Mouse (Mus musculus) liver, embryonic 14.5 days (tissue): ENCODE data around the gene Klhl2. TPM values are rescaled to one million over a fixed set of nuclear protein-coding genes. Genes with fewer than 3 reads are reported as not detected.

Experiments used
- ATAC-seq: fragments of 200-750 bp; cut with Nextera tagmentation; 2 replicates; pipeline ENCODE4 v1.8.0; 2017; ENCODE audit warnings: moderate number of reproducible peaks, mild to moderate bottlenecking, moderate library complexity; ENCODE audit not compliant: insufficient read depth
- DNase-seq, 3 experiments: peaks; one replicate each; pipeline ENCODE4 v3.0.0-alpha.2; 2012 to 2013; ENCODE audit warnings: low read depth in 3 of 3, low spot score in 3 of 3
- H3K27ac ChIP-seq: fragments of 300-500 bp; sonication (generic); 2 replicates; pipeline ENCODE4 v1.5.1; 2014; ENCODE audit warnings: moderate library complexity, mild to moderate bottlenecking, control low read depth, inconsistent platforms
- H3K27me3 ChIP-seq: fragments of 300-500 bp; sonication (generic); 2 replicates; pipeline ENCODE4 v1.6.1; 2014; ENCODE audit warnings: mild to moderate bottlenecking, low read length, moderate library complexity; ENCODE audit not compliant: control insufficient read depth, insufficient read depth
- H3K36me3 ChIP-seq: fragments of 300-500 bp; sonication (generic); replicated peaks from 2 replicates; pipeline ENCODE4 v1.6.1; 2014; ENCODE audit warnings: low read depth; ENCODE audit not compliant: control insufficient read depth, insufficient read depth
- H3K4me1 ChIP-seq, 2 experiments: fragments of 200-500 bp in 1 of 2; fragments of 300-500 bp in 1 of 2; sonication (generic) in 1 of 2; replicated peaks; 2 replicates each; pipeline ENCODE4 v1.6.1; 2012 to 2014; ENCODE audit warnings: antibody characterized with exemption in 1 of 2, inconsistent platforms in 1 of 2, low read length in 1 of 2; ENCODE audit not compliant: control insufficient read depth in 2 of 2, insufficient read depth in 2 of 2
- H3K4me2 ChIP-seq: fragments of 300-500 bp; sonication (generic); 2 replicates; pipeline ENCODE4 v1.6.1; 2014; ENCODE audit warnings: low read depth, mild to moderate bottlenecking, control low read depth, moderate library complexity
- H3K4me3 ChIP-seq, 2 experiments: fragments of 200-500 bp in 1 of 2; fragments of 300-500 bp in 1 of 2; sonication (generic) in 1 of 2; 2 replicates each; pipeline ENCODE4 v1.5.1; 2012 to 2014; ENCODE audit warnings: low read depth in 2 of 2, low read length in 2 of 2, mild to moderate bottlenecking in 2 of 2, control low read depth in 1 of 2, inconsistent platforms in 1 of 2, moderate library complexity in 1 of 2; ENCODE audit not compliant: insufficient read depth in 1 of 2
- H3K9ac ChIP-seq: fragments of 300-500 bp; sonication (generic); replicated peaks from 2 replicates; pipeline ENCODE4 v1.6.1; 2014; ENCODE audit warnings: mild to moderate bottlenecking, control low read depth, moderate library complexity
- H3K9me3 ChIP-seq: fragments of 300-500 bp; sonication (generic); 2 replicates; pipeline ENCODE4 v1.6.1; 2016; ENCODE audit warnings: low read length, mixed read lengths; ENCODE audit not compliant: control insufficient read depth
- CTCF ChIP-seq: IDR thresholded peaks from 2 replicates; pipeline ENCODE4 v1.5.1; 2016; ENCODE audit warnings: antibody characterized with exemption, low read depth, control low read depth
- EP300 ChIP-seq: IDR thresholded peaks from 2 replicates; pipeline ENCODE4 v1.6.1; 2016; ENCODE audit warnings: antibody characterized with exemption, low read depth
- WGBS: fragments of 180-500 bp; shearing (Covaris S2); extraction: QIAGEN DNeasy Blood & Tissue Kit; methylation state at CpG from one replicate; pipeline ENCODE4 v1.1.7; 2014; ENCODE audit not compliant: insufficient replicate concordance; 5-methylcytosine and 5-hydroxymethylcytosine counted together
- polyA plus RNA-seq, 2 experiments: library from polyadenylated mRNA; depleted of rRNA in 1 of 2; stranded (reverse) in 1 of 2; unstranded in 1 of 2; fragments of >200 nt; fragmentation: Nextera tagmentation in 1 of 2; extraction: Ambion mirVana in 1 of 2; gene quantifications; 2 replicates each; pipeline versions ENCODE4 v1.2.1 to v1.2.3; 2012 to 2014

The Klhl2 gene
- polyA plus RNA-seq, 2 experiments: 2.7 to 3.4 TPM

- TF ChIP-seq EP300: no peak
- no peak for TF ChIP-seq CTCF
- H3K36me3 ChIP-seq: no peaks in the 10 kb centered on the region
- ATAC-seq (no peak), DNase-seq (no peak)
- no peaks in the 10 kb centered on the region for H3K4me1 ChIP-seq
- 53% methylated on average over 4 of the region's 4 CpGs for WGBS
- H3K4me3 ChIP-seq: no peak overlapping the region
- no peak overlapping the region for H3K27ac ChIP-seq
- no peaks in the 10 kb centered on the region for H3K27me3 ChIP-seq
- H3K4me2 ChIP-seq: no peak overlapping the region
- no peak overlapping the region for H3K9ac ChIP-seq
- no peaks in the 10 kb centered on the region for H3K9me3 ChIP-seq
Measured at GRCm38 (mm10) chr8:64804971-64805370, 44.8 kb downstream of the Klhl2 start.

GRCm38 (mm10) chr8:64799306-64799705 lies 50.5 kb downstream of the Klhl2 start:
- Histone ChIP-seq H3K4me2 (no peak overlapping the region), H3K9ac (no peak overlapping the region), H3K4me3 (no peak overlapping the region), H3K27me3 (no peaks in the 10 kb centered on the region), H3K9me3 (no peaks in the 10 kb centered on the region), H3K36me3 (no peaks in the 10 kb centered on the region), H3K27ac (no peak overlapping the region), H3K4me1 (peaks cover 0 to 5% of the 10 kb centered on the region in 2 experiments; a peak in 1 of 4 replicates)
- 68% methylated on average over 8 of the region's 8 CpGs for WGBS
- ATAC-seq (no peak), DNase-seq (no peak)
- no peak for TF ChIP-seq EP300
- TF ChIP-seq CTCF: no peak

GRCm38 (mm10) chr8:64798503-64798902 lies 51.3 kb downstream of the Klhl2 start:
- H3K9me3 ChIP-seq: no peaks in the 10 kb centered on the region
- H3K27ac ChIP-seq: no peak overlapping the region
- 55% methylated on average over 3 of the region's 3 CpGs for WGBS
- no peak for TF ChIP-seq CTCF
- no peak for TF ChIP-seq EP300
- H3K27me3 ChIP-seq: no peaks in the 10 kb centered on the region
- no peak overlapping the region for H3K9ac ChIP-seq
- H3K36me3 ChIP-seq: no peaks in the 10 kb centered on the region
- H3K4me2 ChIP-seq: no peak overlapping the region
- ATAC-seq (no peak), DNase-seq (no peak)
- H3K4me3 ChIP-seq: no peak overlapping the region
- H3K4me1 ChIP-seq: peaks cover 0 to 5% of the 10 kb centered on the region in 2 experiments; a peak in 1 of 4 replicates

GRCm38 (mm10) chr8:64797751-64798150 lies 52.1 kb downstream of the Klhl2 start:
- Histone ChIP-seq H3K9ac (no peak overlapping the region), H3K9me3 (no peaks in the 10 kb centered on the region), H3K27me3 (no peaks in the 10 kb centered on the region), H3K36me3 (no peaks in the 10 kb centered on the region), H3K4me3 (no peak overlapping the region), H3K4me1 (peaks cover 0 to 5% of the 10 kb centered on the region in 2 experiments; a peak in 1 of 4 replicates), H3K4me2 (no peak overlapping the region), H3K27ac (no peak overlapping the region)
- no peak for DNase-seq
- 83% methylated on average over 10 of the region's 10 CpGs for whole genome bisulfite sequencing
- no peak for ATAC-seq
- no peak for TF ChIP-seq EP300
- no peak for TF ChIP-seq CTCF

GRCm38 (mm10) chr8:64791250-64791881 lies 58.5 kb downstream of the Klhl2 start:
- Histone ChIP-seq H3K9me3 (no peaks in the 10 kb centered on the region), H3K4me1 (peaks cover 0 to 16% of the 10 kb centered on the region in 2 experiments; a peak in 2 of 4 replicates), H3K27ac (no peak overlapping the region), H3K27me3 (no peaks in the 10 kb centered on the region), H3K9ac (no peak overlapping the region), H3K36me3 (no peaks in the 10 kb centered on the region), H3K4me2 (no peak overlapping the region), H3K4me3 (no peak overlapping the region)
- TF ChIP-seq EP300 (no peak), CTCF (no peak)
- WGBS: 54% methylated on average over 4 of the region's 4 CpGs
- DNase-seq (no peak), ATAC-seq (no peak)
